Mouse (Mus musculus) left cerebral cortex, adult 2 months (tissue): ENCODE results near the gene Vmn1r30. TPM values are rescaled to one million over a fixed set of nuclear protein-coding genes. Genes with fewer than 3 reads are reported as not detected.

Experiments used
- DNase-seq, 2 experiments: peaks; one replicate each; pipeline ENCODE4 v3.0.0; 2021 to 2022; ENCODE audit warnings: low spot score in 2 of 2, mixed read lengths in 1 of 2; ENCODE audit errors: extremely low spot score in 1 of 2
- H3K27ac ChIP-seq: fragments of 200-600 bp; 2 replicates; pipeline ENCODE4 v1.8.1; 2022
- H3K4me3 ChIP-seq: fragments of 200-600 bp; 2 replicates; pipeline ENCODE4 v1.8.1; 2022
- CTCF ChIP-seq: fragments of 200-600 bp; IDR thresholded peaks from 2 replicates; pipeline ENCODE4 v1.8.1; 2022; ENCODE audit warnings: antibody characterized with exemption, mild to moderate bottlenecking, moderate library complexity
- intact Hi-C: fragments of 180-260 bp; cut with DNase I; formaldehyde crosslinking; loops from one replicate; pipeline ENCODE4 v1.15.1; 2025
- long read RNA-seq, 2 experiments: library from polyadenylated mRNA; stranded (forward); transcript quantifications; one replicate each; pipeline ENCODE4 v2.0.0; 2021; ENCODE audit warnings: borderline mapping rate in 2 of 2
- total RNA-seq, 2 experiments: library from RNA; stranded (reverse); gene quantifications; 2 replicates each; pipeline ENCODE4 v1.2.3; 2021

The Vmn1r30 gene
- not detected for total RNA-seq
- long read RNA-seq, experiment 1: 0 reads
- long read RNA-seq, experiment 2: 0 reads

DNA sequence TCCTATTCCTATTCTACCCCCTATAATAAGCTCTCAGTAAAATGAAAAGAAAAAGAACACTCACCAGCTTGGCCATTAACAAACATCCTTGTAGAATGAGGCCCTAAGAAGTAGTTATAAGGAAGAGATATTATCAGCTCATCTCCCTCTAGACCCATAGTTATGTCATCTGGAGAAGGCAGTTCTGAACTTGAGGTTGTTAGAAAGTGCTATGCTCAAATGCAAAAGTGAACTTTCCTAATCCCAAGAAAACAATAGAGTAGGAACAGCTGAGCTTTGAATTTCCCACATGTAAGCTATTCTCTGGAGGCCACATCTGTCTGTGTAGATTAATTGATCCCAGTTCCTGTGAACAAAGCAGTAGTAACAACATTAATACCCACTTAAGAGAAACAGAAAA is at the start of gene Vmn1r30:
TSS of gene Vmn1r30 (minus strand) at position 101 of the 400 bp plus-strand sequence.
- Histone ChIP-seq H3K27ac (no peak within 1 kb of the TSS), H3K4me3 (no peak within 1 kb of the TSS)
- DNase-seq: no peak
- intact Hi-C loops: no loop called here
- TF ChIP-seq CTCF: no peak

GRCm38 (mm10) chr6:58475230-58475629 is 32.0 kb upstream of the Vmn1r30 start, which contains the start of gene Vmn1r31:
Vmn1r31 (minus strand) TSS chr6:58475330.
- DNase-seq: no peak
- Histone ChIP-seq H3K4me3 (no peak within 1 kb of the TSS), H3K27ac (no peak within 1 kb of the TSS)
- intact Hi-C loops: no loop called here
- TF ChIP-seq CTCF: no peak

Other genes with a start within 250 kb of the Vmn1r30 start
- not detected for gene Vmn1r27, start 224.6 kb downstream of the Vmn1r30 start, total RNA-seq
- gene Vmn1r28, start 181.3 kb downstream of the Vmn1r30 start, total RNA-seq: not detected
- not detected for gene Vmn1r29, start 141.8 kb downstream of the Vmn1r30 start, total RNA-seq
- not detected for gene Vmn1r31, start 31.9 kb upstream of the Vmn1r30 start, total RNA-seq
- 10 to 100 TPM; 23.2 to 23.7 TPM for gene Abcg2, start 141.1 kb upstream of the Vmn1r30 start, total RNA-seq